Mouse (Mus musculus): ENCODE results near the gene Inpp5e.
A peak's percentile ranks its signal among the peaks of the same experiment; 100 is the strongest.

Inpp5e gene

GRCm38 (mm10) chr2:26408515-26409356, at the start of gene Inpp5e:
Inpp5e (minus strand) TSS chr2:26409203.
- peak; percentile 99 for DNase-seq

DNA sequence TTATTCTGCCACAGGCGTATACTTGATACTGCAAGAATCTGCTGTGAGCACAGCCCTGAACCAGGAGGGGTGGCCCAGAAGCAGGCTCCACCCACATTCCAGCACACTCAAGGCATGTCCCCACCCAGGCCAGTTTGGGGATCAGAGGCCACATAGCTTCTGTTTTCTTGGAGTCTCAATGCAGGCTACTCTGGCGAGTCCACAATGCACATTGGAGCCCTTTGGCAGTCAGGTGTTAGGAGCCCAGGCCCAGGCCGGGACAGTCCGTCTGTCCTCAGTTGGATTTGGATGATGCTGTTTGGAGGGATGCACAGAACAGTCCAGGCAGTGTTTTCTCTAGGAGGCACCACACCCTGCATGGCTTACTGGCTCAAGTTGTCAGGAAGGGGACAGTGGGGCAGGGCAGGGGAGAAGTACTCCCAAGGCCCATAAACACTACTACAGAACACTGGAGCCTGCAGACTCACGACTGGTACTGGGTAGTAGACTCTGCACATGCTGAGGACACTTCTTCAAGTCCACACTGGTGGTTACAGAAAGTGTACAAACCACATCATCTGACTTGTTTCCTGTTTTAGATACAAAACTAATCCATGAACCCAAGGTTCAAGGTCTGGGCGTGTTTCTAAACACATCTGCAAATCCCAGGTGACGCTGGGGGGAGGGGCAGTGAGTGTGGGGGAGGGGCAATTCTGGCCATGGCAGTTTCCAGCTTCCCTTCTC, 49.6 kb upstream of the Inpp5e start:
- DNase-seq: no peak

DNA sequence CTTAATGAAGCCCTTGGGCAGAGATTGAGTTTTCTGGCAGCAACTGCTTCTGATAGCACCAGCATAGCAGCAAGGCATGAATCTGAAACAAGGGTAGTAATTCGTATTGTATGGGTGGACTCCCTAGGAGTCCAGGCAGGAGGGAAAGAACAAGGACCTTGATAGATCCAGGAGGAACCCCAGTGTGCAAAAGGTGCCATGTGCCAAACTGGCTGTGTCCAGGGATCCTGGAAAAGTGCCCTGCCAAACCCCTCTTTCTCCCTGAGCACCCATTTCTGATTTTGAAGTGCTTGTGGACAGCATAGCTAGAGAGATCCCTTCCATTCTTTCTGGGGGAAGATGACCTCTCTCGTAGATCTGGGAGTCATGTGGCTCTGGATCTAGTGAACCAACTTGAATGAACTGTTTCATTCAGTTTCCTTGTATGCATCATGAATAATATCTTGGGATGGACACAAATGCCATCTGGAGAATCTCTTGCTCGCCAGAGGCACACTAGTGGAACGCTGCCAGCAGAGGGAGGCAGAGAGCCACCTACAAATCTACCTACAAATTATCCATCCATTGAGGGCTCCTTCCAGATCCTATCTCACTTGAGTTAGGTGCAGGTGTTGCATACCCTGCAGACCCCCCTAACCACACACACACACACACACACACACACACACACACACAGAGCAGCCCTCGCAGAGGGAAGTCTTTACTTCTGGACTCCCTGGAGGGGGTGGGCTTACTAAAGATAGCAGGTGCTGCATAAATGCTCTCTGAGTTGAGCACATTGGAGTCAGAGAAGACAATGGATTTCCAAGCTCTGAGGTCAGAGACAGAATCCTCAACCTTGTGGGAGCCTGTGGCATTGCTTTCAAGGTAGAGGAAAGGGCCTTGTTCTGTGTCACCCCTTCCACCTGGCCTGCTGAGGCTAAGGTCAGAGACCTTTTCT, 40.4 kb upstream of the Inpp5e start:
- DNase-seq: peak; percentile 94

DNA sequence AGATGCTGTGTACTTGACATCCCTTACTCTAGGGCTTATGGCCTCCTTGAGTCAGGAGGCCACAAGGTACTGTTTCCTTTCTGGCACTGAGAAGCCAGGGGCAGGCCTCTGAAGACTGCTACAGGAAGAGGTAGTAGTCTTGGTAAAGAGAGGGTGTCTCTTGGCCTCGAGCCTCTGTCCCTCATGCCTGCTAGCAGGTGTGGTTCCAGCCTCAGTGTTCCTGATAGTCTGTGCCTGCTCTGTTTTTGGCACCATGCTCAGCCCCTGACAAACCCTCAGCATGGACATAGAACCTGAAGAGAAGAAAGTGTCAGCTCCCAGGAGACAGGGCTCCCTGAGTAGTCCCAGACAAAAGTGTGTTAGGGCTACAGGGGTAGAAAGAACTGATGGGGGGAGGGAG, 38.4 kb upstream of the Inpp5e start:
- no peak for DNase-seq

DNA sequence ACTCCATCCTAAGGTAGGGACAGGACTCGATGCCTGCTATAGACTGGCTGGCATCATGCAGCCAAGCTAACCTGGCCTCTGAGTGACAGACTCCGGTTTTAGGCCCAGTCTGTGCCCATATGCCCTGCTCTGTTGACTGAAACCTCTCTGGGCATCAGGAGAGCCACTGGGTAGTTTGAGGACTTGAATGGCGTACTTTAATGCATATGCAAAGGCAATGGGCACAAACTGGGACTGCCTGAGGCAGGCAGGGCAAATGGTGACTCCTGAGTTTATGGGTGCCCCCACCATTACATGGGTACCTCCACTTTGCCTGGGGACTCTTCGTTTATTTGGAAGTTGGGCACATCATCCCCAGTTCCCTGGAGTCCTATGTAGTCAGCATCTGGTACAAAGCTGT, 37.7 kb upstream of the Inpp5e start:
- DNase-seq: no peak

GRCm38 (mm10) chr2:26445666-26446445, 36.9 kb upstream of the Inpp5e start:
- peak; percentile 90 for DNase-seq

GRCm38 (mm10) chr2:26444946-26445665, 36.1 kb upstream of the Inpp5e start, which contains the start of gene Sec16a:
Sec16a (minus strand) TSS chr2:26445216.
- DNase-seq: peak; percentile 100

- no peak for DNase-seq
Observed at GRCm38 (mm10) chr2:26444368-26444767, 35.4 kb upstream of the Inpp5e start.

DNA sequence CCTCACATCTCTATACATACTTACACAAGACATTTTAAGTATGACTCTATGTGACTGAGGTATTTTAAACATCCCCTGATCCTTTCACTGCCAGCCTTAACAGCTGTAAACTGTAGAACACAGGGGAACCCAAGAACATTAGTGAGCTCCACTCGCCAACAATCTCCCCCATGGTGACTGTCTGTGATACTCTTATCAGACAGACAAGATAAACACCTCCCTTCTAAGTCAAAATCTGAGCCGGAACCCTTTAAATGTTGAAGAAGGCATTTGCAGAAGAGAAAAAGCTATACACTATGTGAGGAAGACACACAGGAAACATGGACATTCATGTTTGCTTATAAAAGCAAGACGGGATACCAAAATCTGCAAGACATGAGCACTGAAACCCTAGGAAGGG, 34.9 kb upstream of the Inpp5e start:
- DNase-seq: no peak

DNA sequence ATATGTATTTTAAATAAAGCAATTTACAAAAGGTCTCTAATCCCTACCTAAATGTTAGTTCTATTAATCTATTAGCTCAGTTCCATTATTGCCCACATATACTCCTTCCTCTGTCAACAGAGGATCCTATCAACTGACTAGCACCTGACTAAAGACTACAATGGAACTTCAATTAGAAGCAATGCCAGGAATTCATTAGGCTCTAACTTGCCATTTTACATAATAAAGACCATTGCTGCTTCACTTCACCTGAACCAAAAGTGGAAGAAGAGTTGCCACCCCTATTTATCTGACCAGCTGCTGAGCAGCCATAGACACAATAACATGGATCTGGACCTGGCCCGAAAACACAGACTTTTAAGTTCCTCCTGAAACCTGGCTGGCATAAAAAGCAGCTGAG, 33.8 kb upstream of the Inpp5e start:
- no peak for DNase-seq

GRCm38 (mm10) chr2:26441688-26442087, 32.7 kb upstream of the Inpp5e start:
- no peak for DNase-seq

DNA sequence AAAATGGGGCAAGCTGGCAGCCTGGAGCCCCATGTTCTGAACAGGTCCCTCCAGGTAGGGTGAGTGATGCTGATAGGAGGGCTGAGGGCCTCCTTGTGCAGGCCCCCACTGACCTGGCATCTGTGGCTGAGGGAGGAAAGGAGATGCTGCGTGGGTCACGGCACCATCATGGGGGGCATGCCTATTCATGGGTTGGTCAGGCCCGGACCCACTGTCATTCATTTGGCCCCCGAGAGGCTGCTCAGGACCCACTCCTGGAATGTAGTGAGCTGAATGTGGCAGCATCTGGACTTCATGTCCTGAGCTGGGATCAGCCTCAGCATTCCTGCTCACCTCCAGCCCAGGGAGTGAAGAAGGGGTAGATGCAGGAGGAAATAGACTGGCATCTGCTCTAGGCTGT, 32.3 kb upstream of the Inpp5e start:
- no peak for DNase-seq

DNA sequence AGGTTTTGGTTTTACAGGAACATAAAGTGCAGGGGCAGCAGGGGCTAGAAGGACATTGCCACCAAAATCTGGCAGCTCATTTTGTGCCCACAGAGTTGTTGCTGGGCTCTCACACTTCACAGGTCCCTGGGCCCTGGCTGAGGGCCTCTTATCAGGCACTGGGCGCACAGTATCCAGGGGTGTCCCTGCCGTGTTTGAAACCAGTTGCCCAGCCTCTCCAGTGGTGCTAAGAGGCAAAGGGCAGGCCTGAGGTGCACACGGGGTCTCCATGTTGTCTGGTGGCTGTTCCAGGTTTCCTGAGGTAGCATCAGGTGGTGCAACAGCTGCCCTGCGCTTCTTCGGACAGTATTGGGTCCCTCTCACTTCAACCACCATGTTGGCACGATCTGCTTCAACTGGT, 30.7 kb upstream of the Inpp5e start:
- DNase-seq: no peak

- DNase-seq: no peak
Observed at GRCm38 (mm10) chr2:26438373-26438772, 29.4 kb upstream of the Inpp5e start.

DNA sequence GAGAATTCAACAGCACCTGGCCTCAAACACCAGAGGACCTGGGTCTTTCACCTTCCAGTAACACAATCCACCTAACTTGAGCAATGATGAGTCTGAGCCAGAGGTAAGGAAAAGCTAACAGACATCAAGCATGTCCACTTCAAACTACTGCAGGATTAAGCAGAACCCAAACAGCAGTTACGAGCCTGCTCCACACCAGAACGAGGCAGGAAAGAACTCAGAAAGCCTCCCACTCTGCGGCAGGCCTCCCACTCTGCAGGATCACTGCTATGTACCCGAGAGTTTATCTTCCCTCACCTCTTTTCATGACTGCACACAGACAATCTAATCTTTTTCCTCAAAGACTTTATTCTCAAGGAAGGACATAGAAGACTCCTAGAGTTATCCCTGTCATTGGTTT, 28.2 kb upstream of the Inpp5e start:
- no peak for DNase-seq

DNA sequence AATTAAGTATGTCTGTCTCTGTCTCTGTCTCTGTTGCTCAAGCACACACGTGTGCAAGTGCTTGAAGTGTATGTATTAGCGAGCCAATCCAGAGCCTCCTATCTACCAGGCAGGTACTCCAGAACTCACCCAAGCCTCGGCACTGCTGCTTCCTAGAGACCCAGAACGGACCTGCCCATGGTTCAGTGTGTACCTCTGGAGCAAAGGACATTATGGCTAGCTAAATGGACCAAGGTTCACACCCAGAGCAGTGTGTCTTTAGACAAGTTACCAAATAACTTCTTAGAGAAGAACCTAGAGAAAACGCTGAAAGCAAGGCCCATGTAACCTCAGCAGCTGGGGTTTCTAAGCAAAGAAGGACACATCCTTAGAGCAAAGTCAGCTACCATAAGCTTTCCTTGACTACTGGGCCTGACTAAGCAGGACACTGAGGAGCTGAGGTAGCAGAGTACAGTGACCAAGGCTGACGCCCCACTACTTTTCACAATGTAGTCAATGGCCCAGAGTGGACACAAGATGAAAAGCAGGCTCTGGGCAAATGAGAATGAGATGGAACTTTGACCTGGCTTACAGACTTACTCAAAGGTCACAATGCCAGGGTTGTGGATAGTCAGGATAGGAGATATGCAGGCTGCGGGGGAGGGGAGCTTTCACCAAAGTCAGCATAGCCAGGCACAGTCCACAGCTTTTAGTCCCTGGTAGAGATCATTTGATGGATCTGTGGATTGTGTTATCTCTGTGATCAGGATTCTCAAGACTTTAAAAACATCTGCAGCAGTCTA, 26.0 kb upstream of the Inpp5e start:
- DNase-seq: no peak

GRCm38 (mm10) chr2:26429851-26430250, 20.8 kb upstream of the Inpp5e start:
- no peak for DNase-seq

DNA sequence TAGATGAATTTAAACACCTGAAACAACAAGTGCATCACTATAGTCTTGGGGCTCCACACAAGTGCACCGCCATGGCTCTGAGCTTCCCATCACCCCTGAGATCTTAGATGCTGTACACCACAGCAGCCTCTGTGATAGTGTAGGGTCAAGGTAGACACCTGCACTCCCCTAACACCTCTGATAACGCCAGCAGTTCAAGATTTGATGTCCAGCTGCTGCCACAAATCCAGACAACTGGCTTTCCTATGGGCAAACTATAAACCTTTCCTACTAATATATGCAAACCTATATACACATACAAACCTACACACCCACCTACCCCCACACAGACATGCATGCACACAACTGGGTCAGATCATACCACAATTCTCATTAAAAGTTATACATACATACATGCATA, 15.5 kb upstream of the Inpp5e start:
- no peak for DNase-seq

DNA sequence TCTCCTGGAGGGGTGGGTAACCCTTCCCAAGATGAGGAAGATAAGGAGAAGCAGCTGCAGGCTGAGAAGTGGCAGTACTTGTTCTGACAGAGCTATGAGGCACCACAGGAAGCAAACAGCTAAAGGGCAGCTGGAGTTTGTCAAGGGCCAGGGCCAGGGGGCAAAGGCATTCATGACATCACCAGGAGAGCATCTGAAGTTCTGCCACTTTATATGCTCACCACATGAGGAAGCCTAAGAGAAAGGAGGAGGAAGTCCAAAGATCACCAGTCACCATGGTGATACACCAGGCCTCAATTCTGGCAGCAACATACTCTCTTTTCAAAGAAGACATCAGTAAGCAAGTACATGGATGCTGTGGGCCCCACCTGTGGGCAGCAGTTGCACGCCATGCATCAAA, 14.1 kb upstream of the Inpp5e start:
- DNase-seq: no peak

GRCm38 (mm10) chr2:26421969-26422368, 13.0 kb upstream of the Inpp5e start:
- no peak for DNase-seq

GRCm38 (mm10) chr2:26418120-26418519, 9.1 kb upstream of the Inpp5e start:
- DNase-seq: no peak

Data from right cerebral cortex, postnatal 4 days (tissue).